Mouse (Mus musculus) testis, postnatal 14 days (tissue): Measurements from ENCODE around the gene Itgb2.

Experiments
- DNase-seq: peaks from one replicate; pipeline ENCODE4 v3.0.0; 2021; ENCODE audit warnings: low spot score

Gene Itgb2

GRCm38 (mm10) chr10:77587091-77587775 lies 57.2 kb downstream of the Itgb2 start:
- no peak for DNase-seq

- DNase-seq, result no peak
These were observed 58.0 kb downstream of the Itgb2 start for GRCm38 (mm10) chr10:77588036-77588435.

- DNase-seq, result no peak
These were observed 59.1 kb downstream of the Itgb2 start for GRCm38 (mm10) chr10:77589117-77589516.

- DNase-seq, result no peak
These were observed 59.7 kb downstream of the Itgb2 start for GRCm38 (mm10) chr10:77589749-77590148.

GRCm38 (mm10) chr10:77590812-77591211 lies 60.8 kb downstream of the Itgb2 start:
- DNase-seq, result no peak

- no peak for DNase-seq
These were observed 61.5 kb downstream of the Itgb2 start for GRCm38 (mm10) chr10:77591546-77591945.

GRCm38 (mm10) chr10:77596060-77596459 lies 66.0 kb downstream of the Itgb2 start:
- no peak for DNase-seq

GRCm38 (mm10) chr10:77603021-77603420 lies 73.0 kb downstream of the Itgb2 start:
- DNase-seq, result no peak

GRCm38 (mm10) chr10:77604111-77604510 lies 74.1 kb downstream of the Itgb2 start:
- DNase-seq, result no peak

- no peak for DNase-seq
These were observed 74.9 kb downstream of the Itgb2 start for GRCm38 (mm10) chr10:77604958-77605357.

- DNase-seq, result no peak
These were observed 75.3 kb downstream of the Itgb2 start for GRCm38 (mm10) chr10:77605368-77605767.

GRCm38 (mm10) chr10:77605908-77606826 lies 76.1 kb downstream of the Itgb2 start, which contains the start of the genes Sumo3 and Gm49325:
Gene Sumo3, plus strand, starts transcription at chr10:77606097.
Gene Gm49325, plus strand, starts transcription at chr10:77606197.
- DNase-seq, result peak; percentile 97

- DNase-seq, result peak; percentile 59
These were observed 76.8 kb downstream of the Itgb2 start for GRCm38 (mm10) chr10:77606855-77607254.

- no peak for DNase-seq
These were observed 77.4 kb downstream of the Itgb2 start for GRCm38 (mm10) chr10:77607441-77607840.

- no peak for DNase-seq
These were observed 78.5 kb downstream of the Itgb2 start for GRCm38 (mm10) chr10:77608589-77608988.

GRCm38 (mm10) chr10:77610221-77610961 lies 80.3 kb downstream of the Itgb2 start:
- no peak for DNase-seq

GRCm38 (mm10) chr10:77613409-77613808 lies 83.4 kb downstream of the Itgb2 start:
- peak; percentile 37 for DNase-seq
